Mouse (Mus musculus): ENCODE measurements around the gene Polr2l. TPM values are rescaled to one million over a fixed set of nuclear protein-coding genes. Genes with fewer than 3 reads are reported as not detected.

The Polr2l gene
- total RNA-seq (2021): 10 to 100 TPM; 40.8 to 45.7 TPM

GRCm38 (mm10) chr7:141475011-141475804 is at the start of gene Polr2l, which contains the start of gene Tspan4:
Gene Polr2l, minus strand, starts transcription at chr7:141475132.
Gene Tspan4, plus strand, starts transcription at chr7:141475240.
- DNase-seq (ENCODE audit: low spot score in 2 of 2): peak; percentile 85 to 87
- intact Hi-C loops (cut with DNase I): no loop called here

DNA sequence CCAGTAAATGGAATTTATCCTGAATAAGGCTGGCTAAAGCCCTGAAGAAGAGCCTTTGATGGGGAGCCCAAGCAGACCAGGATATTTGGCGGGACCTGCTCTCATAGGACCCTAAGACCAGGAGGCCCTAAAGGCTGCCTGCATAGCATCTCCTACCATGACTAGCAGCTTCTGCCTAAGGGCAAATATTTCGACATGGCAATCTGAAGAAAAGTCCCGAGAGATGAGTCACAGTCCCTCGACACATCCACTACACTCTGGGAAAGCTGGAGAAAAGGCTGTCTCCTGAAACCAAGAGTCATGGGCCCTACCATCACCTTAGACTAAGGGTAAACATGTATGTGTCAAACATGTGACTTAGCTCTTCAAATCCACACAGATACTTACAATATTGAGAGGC is 49.3 kb upstream of the Polr2l start:
- DNase-seq (ENCODE audit: low spot score in 2 of 2): no peak
- intact Hi-C loops (cut with DNase I): loop anchor here (2.0 kb wide), 1 partner anchor 113 kb away; no protein-coding TSS in a partner anchor

GRCm38 (mm10) chr7:141523007-141523406 is 48.1 kb upstream of the Polr2l start:
- intact Hi-C loops (cut with DNase I): no loop called here
- no peak for DNase-seq (ENCODE audit: low spot score in 2 of 2)

DNA sequence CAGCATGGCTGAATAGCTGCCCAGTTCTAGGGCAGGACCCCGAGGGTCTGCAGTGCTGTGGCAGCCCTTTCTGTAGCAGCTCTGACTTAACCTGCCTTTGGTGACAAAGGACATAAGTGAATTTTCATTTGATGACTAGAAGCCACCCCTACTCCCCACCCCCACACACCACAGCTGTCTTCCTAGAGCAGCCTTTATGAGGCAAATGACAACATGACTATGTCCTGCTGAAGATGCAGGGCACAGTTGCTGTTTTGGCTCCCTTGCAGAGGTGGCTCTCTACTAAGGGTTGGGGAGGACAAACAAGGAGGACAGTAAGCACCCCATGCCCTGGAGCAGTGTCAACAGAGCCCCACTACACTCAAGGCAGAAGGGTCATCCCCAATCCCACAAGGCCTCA is 44.9 kb upstream of the Polr2l start:
- DNase-seq (ENCODE audit: low spot score in 2 of 2): no peak
- intact Hi-C loops (cut with DNase I): no loop called here

DNA sequence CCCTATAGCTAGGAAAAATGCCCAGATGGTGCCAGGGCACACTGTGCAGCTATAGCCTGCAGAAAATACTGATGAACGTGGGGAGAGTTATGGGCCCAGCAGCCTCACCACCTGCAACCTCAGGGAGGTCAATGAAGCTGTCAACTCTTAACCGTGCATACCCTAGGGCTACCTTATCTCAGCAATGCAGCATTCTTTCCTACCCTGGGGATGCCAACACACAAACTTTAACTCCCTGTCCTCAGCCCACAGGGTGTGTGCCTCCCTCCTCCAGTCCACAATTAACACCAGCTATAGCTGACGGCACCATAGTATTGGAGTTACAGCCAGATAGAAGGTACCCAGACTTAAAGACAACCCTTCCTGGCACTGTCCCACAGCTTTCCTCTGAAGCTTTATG is 44.0 kb upstream of the Polr2l start:
- intact Hi-C loops (cut with DNase I): no loop called here
- no peak for DNase-seq (ENCODE audit: low spot score in 2 of 2)

DNA sequence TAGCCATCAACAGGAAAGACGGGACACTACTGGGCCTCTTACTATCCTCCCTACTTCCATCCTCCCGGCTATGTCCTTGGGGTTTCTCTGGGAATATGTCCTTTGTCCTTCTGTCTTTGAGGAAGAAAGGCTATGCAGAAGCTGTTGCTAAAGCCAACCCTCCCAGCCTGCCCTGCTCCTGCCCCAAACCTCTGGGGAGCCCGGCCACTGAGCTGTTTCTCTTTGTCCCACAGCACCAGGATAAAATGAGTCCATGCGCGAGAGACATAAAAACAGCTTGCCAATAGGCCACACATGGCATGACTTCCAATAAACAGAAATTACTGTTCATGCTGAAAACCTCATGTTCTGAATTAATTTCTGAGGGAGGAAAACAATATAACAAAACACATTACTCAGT is 43.4 kb upstream of the Polr2l start:
- no peak for DNase-seq (ENCODE audit: low spot score in 2 of 2)
- intact Hi-C loops (cut with DNase I): no loop called here

DNA sequence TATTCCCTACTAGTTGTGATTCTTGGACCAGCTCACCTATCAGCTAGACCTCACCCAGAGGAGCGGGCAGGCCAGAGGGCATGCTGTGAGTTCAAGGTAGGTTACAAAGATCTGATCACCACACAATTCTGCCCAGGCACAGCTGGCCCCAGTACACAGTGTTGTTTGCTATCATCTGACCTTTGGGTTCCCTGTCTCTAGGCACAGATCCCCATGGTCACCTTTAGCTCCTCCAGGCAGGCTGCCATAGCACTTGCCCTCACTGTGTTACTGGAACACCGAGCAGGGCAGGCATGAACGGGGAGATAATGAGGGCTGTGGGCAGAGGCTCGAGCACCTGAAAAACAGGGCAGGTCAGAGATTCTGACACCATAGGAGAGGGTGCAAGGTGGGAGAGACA is 42.7 kb upstream of the Polr2l start:
- no peak for DNase-seq (ENCODE audit: low spot score in 2 of 2)
- intact Hi-C loops (cut with DNase I): no loop called here

- intact Hi-C loops (cut with DNase I): no loop called here
These were observed 35.8 kb upstream of the Polr2l start for GRCm38 (mm10) chr7:141510681-141511191.

GRCm38 (mm10) chr7:141510196-141510595 is 35.3 kb upstream of the Polr2l start:
- intact Hi-C loops (cut with DNase I): no loop called here
- DNase-seq (ENCODE audit: low spot score in 2 of 2): no peak

More at GRCm38 (mm10) chr7:141510681-141511191, 35.8 kb upstream of the Polr2l start:
- DNase-seq (ENCODE audit: low spot score in 2 of 2): no peak

DNA sequence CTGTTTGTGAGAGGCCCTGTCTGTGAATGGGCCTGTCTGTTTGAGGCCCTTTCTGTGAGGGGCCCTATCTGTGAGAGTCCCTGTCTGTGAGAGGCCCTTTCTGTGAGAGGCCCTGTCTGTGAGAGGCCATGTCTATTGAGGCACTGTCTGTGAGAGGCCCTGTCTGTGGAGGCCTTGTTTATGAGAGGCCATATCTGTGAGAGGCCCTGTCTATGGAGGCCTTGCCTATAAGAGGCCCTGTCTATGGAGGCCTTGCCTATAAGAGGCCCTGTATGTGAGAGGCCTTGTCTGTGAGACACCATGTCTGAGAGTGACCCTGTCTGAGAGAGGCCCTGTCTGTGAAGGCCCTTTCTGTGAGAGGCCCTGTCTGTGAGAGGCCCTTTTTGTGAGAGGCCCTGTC is 33.2 kb upstream of the Polr2l start:
- intact Hi-C loops (cut with DNase I): no loop called here
- no peak for DNase-seq (ENCODE audit: low spot score in 2 of 2)

GRCm38 (mm10) chr7:141506278-141506677 is 31.3 kb upstream of the Polr2l start:
- DNase-seq (ENCODE audit: low spot score in 2 of 2): no peak
- intact Hi-C loops (cut with DNase I): no loop called here

GRCm38 (mm10) chr7:141502556-141502905 is 27.6 kb upstream of the Polr2l start:
- intact Hi-C loops (cut with DNase I): no loop called here
- DNase-seq (ENCODE audit: low spot score in 2 of 2): no peak

DNA sequence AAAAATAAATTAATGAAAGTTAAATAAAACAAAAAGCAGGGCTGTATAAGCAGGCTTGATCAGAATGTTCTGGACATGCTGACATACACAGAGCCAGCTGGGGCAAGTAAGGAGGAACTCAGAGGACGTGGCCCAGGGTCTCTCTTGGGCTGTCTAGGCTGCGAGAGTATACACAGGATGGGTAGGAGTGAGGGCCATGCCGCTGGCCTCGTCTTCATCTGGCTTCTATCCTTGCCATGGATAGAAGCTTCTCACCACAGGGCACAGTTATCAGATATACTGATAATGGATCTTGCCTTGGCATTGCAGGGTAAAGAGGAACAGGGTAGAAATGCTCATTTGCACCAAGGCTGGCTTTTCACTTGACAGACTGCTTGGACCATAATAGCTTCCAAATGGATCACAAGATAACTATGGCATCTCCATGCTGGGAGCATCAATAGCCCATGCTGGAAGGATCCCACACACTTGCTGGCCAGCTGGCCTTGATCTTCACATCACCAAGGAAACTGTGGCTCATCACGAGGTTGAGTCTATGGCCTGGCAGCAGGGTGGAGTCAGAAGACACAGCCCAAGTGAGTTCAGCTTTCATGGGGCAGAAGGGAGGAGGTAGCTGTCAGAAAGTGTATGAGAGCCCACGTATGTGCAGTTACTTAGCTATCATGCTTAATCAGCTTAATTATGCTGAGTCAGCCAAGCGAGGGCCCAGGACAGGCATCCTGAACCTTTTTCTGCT is 27.1 kb upstream of the Polr2l start:
- intact Hi-C loops (cut with DNase I): no loop called here

GRCm38 (mm10) chr7:141497600-141497999 is 22.7 kb upstream of the Polr2l start:
- no peak for DNase-seq (ENCODE audit: low spot score in 2 of 2)
- intact Hi-C loops (cut with DNase I): no loop called here

More for the DNA sequence above, 27.1 kb upstream of the Polr2l start:
- no peak for DNase-seq (ENCODE audit: low spot score in 2 of 2)

DNA sequence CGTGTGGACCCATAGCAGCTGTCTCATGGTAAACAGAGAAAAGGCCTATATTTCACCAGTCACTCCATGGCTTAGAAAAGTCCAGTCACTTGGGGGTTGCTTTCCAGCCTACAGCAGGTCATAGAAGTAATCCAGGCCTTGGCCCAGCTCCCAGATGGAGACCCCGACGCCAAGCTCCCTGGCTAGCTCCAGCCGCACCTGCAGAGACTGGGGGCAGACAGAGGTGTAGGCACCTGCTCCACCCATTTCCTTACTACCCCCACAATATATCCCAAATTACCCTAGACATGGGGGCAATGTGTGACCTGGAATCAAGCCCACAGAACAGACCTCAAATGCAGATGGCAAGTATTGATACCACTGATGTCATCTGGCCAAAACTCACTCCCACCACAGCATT is 21.0 kb upstream of the Polr2l start:
- intact Hi-C loops (cut with DNase I): no loop called here
- no peak for DNase-seq (ENCODE audit: low spot score in 2 of 2)

GRCm38 (mm10) chr7:141495379-141495778 is 20.4 kb upstream of the Polr2l start:
- intact Hi-C loops (cut with DNase I): no loop called here

DNA sequence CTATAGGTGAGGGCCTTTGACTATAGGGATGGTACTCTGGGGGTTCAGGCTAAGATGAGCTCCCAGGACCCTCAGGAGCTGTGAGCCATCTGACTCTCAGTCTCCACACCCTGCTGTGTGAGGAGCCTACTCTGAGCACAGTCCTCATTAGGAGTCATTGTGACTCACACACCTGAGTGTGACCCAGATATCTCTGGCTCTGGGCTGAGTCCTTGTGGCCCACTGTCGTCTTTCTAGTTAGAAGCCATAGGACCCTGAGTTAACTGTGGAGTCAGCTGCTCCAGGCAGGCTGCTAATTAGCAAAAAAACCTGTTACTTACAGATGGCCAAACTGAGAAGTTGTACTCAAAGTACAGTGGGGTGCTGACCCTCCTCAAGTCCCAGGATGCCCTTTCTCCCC is 18.8 kb upstream of the Polr2l start:
- DNase-seq (ENCODE audit: low spot score in 2 of 2): no peak
- intact Hi-C loops (cut with DNase I): no loop called here

More at GRCm38 (mm10) chr7:141495379-141495778, 20.4 kb upstream of the Polr2l start:
- DNase-seq (ENCODE audit: low spot score in 2 of 2): no peak

GRCm38 (mm10) chr7:141492738-141493137 is 17.8 kb upstream of the Polr2l start:
- no peak for DNase-seq (ENCODE audit: low spot score in 2 of 2)
- intact Hi-C loops (cut with DNase I): no loop called here

DNA sequence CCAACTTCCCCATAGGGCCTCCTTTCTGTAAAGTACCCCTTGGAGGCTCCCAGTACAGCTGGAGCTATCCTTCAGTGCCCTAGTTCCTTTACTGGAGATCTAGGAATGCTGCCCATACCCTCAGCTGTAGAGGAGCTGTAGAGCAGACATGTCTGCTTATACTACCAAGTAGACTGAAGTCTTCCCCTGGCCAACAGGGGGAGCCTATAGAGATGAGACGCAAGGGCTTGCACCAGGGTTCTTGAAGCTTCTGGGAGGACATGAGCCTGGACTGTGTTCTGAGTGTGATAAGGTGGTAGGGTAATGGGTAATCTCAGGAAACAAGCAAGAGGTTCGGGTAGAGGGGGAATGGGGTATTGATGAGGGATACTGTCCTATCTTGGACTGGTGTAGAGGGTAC is 16.2 kb upstream of the Polr2l start:
- no peak for DNase-seq (ENCODE audit: low spot score in 2 of 2)
- intact Hi-C loops (cut with DNase I): no loop called here

- DNase-seq (ENCODE audit: low spot score in 2 of 2): no peak
- intact Hi-C loops (cut with DNase I): no loop called here
These were observed 12.2 kb upstream of the Polr2l start for GRCm38 (mm10) chr7:141487141-141487540.

GRCm38 (mm10) chr7:141486239-141486638 is 11.3 kb upstream of the Polr2l start:
- intact Hi-C loops (cut with DNase I): no loop called here
- DNase-seq (ENCODE audit: low spot score in 2 of 2): no peak
